Mouse (Mus musculus): ENCODE results near the gene Cngb1. TPM values are rescaled to one million over a fixed set of nuclear protein-coding genes. Genes with fewer than 3 reads are reported as not detected.
A peak's percentile ranks its signal among the peaks of the same experiment; 100 is the strongest.

Gene Cngb1
- total RNA-seq, 2 experiments from 2014 or later = 0.84 to 0.93 TPM

- H3K27ac ChIP-seq = no peak overlapping the region
- TF ChIP-seq CTCF (conservative IDR thresholded peaks at IDR 0.05) = no peak
- H3K4me3 ChIP-seq = no peak overlapping the region
- DNase-seq (ENCODE audit: low spot score in 2 of 2) = no peak
These were observed 82.4 kb downstream of the Cngb1 start for GRCm38 (mm10) chr8:95223969-95224368.

DNA sequence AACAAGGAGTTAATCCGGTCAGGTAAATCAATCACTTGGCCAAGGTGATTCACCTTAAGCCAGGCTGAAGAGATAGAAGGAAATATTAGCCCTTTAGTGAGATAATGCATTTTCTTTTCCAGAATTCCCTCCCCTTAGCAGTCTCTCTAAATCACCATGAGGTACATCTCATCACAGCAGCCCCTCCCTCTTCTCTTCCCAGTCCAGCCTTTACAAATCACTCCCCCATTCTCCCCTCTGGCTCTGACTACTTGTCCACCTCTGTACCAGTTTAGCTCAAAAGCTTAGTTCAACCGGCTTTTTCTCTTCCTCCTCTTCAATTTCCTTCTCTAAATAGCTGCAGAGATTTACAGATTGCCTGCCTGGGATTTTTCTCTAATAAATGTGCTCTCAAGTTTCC, 85.3 kb downstream of the Cngb1 start:
- no peak overlapping the region for H3K27ac ChIP-seq
- no peak for TF ChIP-seq CTCF (conservative IDR thresholded peaks at IDR 0.05)
- no peak for DNase-seq (ENCODE audit: low spot score in 2 of 2)
- H3K4me3 ChIP-seq = no peak overlapping the region

DNA sequence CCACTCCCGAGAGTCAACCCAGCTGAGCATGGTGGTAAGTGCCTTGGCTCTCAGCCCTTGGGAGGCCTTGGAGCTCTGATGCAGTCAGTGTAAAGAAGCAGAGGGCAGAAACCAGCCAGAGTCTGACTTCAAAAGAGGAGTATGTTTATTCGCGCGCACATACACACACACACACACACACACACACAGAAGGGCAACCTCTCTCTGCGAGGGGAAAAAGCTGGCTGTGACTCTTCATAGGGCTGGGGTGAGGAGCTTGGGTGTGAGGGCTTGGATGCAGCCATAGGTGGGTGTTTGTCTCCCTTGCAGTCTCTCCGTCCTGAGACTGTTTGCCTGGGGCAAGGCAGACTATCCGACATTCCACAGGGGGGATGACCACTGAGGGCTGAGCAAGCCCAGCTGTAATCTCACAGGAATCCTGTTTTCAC, 85.8 kb downstream of the Cngb1 start:
- no peak for TF ChIP-seq CTCF (conservative IDR thresholded peaks at IDR 0.05)
- no peak overlapping the region for H3K4me3 ChIP-seq
- DNase-seq (ENCODE audit: low spot score in 2 of 2) = no peak
- no peak overlapping the region for H3K27ac ChIP-seq

- Histone ChIP-seq H3K4me3 (no peak overlapping the region), H3K27ac (no peak overlapping the region)
- TF ChIP-seq CTCF (conservative IDR thresholded peaks at IDR 0.05) = peak; percentile 37; the same call in 1 of the 2 replicates
These were observed 86.8 kb downstream of the Cngb1 start for GRCm38 (mm10) chr8:95219623-95220022.

GRCm38 (mm10) chr8:95215709-95216360, 90.5 kb downstream of the Cngb1 start:
- no peak overlapping the region for H3K27ac ChIP-seq
- no peak for DNase-seq (ENCODE audit: low spot score in 2 of 2)
- no peak overlapping the region for H3K4me3 ChIP-seq
- 0 out of 2 replicates have a peak, but pooled peaks have one; percentile 4 for TF ChIP-seq CTCF (conservative IDR thresholded peaks at IDR 0.05)

More at GRCm38 (mm10) chr8:95219623-95220022, 86.8 kb downstream of the Cngb1 start:
- no peak for DNase-seq (ENCODE audit: low spot score in 2 of 2)

DNA sequence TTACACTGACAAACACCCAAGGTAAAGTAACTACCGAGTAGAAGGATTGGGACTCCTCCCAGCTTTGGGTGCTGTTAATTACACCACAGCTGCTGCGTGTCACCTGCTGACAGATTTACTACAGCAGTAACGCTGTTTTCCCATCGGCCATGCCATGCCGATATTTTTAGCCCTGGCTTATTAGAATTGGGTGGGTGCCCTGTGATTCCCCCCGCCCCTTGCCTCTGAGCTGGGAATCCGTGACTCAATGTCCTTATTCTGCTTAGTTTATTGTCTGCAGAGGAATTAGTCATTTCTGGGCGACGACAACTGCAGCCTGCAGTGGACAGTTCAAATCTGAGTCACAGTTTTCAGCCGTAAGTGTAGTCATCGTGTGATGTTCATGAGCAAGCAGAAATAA, 96.5 kb downstream of the Cngb1 start:
- no peak for TF ChIP-seq CTCF (conservative IDR thresholded peaks at IDR 0.05)
- DNase-seq (ENCODE audit: low spot score in 2 of 2) = peak; percentile 4 to 16
- no peak overlapping the region for H3K27ac ChIP-seq
- H3K4me3 ChIP-seq = no peak overlapping the region

DNA sequence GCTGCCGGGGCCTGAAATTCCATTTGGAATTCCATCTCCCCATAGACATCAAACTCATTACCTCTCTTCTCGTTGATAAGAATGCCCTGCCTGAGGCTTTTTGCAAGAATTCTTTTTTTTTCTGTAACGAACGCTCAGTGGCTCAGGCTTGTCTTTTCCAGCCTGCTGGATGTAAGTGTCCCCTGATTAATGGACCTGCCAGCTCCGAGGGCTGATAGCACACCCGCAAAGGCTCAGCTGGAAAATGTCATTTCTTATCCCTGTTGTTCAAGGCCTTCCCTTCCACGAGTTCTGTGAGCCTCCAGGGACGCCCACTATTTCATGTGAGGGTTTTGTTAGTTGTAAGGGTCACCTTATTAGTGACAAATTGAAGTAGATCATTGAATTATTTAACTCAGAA, 100.4 kb downstream of the Cngb1 start:
- no peak for TF ChIP-seq CTCF (conservative IDR thresholded peaks at IDR 0.05)
- H3K4me3 ChIP-seq = no peak overlapping the region
- no peak overlapping the region for H3K27ac ChIP-seq
- DNase-seq (ENCODE audit: low spot score in 2 of 2) = no peak

DNA sequence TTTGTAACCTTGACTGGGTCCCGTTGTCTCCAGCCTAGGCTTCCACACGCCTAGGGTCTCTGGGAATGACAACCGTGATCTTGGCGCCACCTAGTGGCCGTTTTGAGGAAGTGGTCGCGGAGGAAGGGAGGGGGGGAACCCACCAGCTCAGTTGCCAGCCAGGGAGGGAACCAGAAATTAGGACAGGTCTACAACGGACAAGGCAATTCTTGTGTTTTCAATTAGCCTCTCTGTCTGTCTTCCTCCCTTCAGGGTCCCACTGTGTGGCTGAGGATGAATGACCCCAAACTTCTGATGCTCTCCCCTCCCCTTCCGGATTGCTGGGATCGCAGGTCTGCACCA, 102.4 kb downstream of the Cngb1 start:
- peak; percentile 50 to 79 for DNase-seq (ENCODE audit: low spot score in 2 of 2)
- peak; percentile 99 for TF ChIP-seq CTCF (conservative IDR thresholded peaks at IDR 0.05)

DNA sequence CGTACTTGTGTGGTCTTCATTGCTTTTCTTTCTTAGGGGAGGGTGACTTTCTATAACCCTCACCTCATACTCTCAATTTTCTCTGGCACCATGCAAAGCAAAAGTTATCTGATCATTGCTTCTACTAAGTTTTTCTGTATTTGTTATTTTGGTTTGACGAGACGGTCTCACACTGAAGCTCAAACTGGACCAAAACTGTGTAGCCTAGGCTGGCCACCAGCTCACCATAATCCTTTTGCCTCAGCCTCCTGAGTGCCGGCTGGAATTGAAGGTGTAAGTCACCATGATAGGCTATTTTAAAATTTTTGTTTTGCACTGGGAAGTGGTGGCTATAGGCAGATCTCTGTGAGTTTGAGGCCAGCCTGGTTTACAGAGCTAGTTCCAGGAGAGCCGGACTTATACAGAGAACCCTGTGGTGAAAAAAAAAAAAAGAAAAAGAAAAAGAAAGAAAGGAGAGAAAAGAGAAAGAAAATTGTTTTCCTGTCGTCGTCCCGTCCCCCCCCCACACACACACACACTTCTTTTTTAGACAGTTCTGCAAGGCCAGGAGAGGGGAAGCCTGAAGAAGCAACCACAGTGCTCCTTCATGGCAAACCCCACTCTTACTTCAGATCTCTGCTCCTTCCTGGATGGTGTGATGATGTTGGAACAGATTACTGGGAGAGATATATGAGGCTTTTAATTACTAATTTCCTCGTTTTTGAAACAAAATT, 102.9 kb downstream of the Cngb1 start:
- TF ChIP-seq CTCF (conservative IDR thresholded peaks at IDR 0.05) = no peak
- H3K4me3 ChIP-seq = no peak overlapping the region
- no peak overlapping the region for H3K27ac ChIP-seq
- no peak for DNase-seq (ENCODE audit: low spot score in 2 of 2)

More for the DNA sequence above, 102.4 kb downstream of the Cngb1 start:
- H3K27ac ChIP-seq = no peak overlapping the region
- H3K4me3 ChIP-seq = no peak overlapping the region

GRCm38 (mm10) chr8:95202649-95203275, 103.6 kb downstream of the Cngb1 start, which contains the start of gene Kifc3:
Gene Kifc3 (minus strand): TSS chr8:95202812.
- Histone ChIP-seq H3K4me3 (no peak within 1 kb of the TSS), H3K27ac (no peak within 1 kb of the TSS)
- DNase-seq (ENCODE audit: low spot score in 2 of 2) = no peak
- TF ChIP-seq CTCF (conservative IDR thresholded peaks at IDR 0.05) = no peak

DNA sequence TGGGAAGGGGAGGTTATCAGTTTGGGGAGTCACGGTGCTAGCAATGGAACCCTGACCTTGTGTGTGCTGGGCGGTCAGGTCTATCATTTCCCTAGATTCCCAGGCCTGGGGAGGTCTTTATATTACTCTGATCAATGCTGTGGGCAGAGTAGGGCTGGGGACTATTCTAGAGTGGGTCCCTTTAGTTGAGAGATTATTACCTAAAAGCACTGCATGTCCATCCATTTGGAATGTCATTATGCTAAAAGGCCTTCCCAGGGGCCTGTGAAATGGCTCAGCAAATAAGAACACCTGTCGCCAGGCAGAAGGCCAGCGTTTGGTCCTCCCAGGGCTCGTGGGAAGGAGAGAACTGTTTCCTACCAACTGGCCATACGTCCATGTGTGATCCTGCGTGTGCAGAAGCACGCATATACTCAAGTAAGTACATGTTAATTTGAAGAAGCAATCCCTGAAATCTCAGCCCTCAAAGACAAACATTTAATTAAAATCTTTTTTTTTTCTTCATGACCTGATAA, 104.3 kb downstream of the Cngb1 start:
- TF ChIP-seq CTCF (conservative IDR thresholded peaks at IDR 0.05) = no peak

GRCm38 (mm10) chr8:95201491-95201890, 104.9 kb downstream of the Cngb1 start:
- no peak for DNase-seq (ENCODE audit: low spot score in 2 of 2)
- no peak overlapping the region for H3K27ac ChIP-seq
- no peak overlapping the region for H3K4me3 ChIP-seq
- TF ChIP-seq CTCF (conservative IDR thresholded peaks at IDR 0.05) = no peak

More for the DNA sequence above, 104.3 kb downstream of the Cngb1 start:
- Histone ChIP-seq H3K4me3 (no peak overlapping the region), H3K27ac (no peak overlapping the region)
- no peak for DNase-seq (ENCODE audit: low spot score in 2 of 2)

DNA sequence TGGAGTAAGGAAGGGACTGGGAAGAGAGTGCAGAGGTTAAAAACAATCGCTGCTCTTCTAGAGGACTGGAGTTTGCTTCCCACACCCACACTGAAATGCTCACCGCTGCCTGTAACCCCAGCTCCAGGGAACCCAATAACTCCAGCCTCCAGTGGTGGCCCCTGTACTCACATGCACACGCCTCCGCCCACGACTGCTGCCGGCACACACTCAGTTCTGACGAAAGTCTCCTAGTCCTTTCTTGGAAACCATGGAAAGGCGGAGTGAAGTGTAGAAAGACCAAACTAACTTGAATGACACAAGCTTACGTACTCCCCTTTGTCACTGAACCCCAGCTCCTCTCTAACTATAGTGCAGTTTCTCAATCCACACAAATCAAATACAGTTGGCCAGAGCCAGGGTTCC, 106.4 kb downstream of the Cngb1 start:
- no peak for TF ChIP-seq CTCF (conservative IDR thresholded peaks at IDR 0.05)
- no peak for DNase-seq (ENCODE audit: low spot score in 2 of 2)
- Histone ChIP-seq H3K4me3 (no peak overlapping the region), H3K27ac (no peak overlapping the region)

Measured in layer of hippocampus, adult 2 months (tissue).